Mouse (Mus musculus) spleen, adult 12 weeks (tissue): ENCODE data around the gene 4930452B06Rik.

Source experiments
- DNase-seq: peaks from one replicate; pipeline ENCODE4 v3.0.0; 2022; ENCODE audit warnings: low spot score

The 4930452B06Rik gene

DNA sequence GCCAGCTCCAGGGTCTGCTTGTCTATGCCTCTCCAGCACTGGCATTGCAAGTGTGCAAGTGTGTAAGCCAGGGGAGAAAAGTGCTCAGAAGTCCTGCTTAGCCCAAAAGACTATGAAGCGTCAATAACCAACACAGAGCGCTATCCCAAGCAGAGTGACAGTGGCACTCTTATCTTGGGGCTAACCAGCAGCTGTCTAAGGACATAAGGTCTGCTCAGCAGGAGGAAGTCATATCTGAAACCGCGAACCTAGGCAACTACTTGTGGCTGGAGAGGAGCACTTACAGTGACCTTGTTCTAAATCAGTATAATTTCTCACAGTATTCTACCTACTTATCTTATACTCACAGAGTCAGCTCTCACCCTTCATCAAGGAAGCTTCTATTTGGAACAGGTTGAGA lies 214.9 kb downstream of the 4930452B06Rik start:
- no peak for DNase-seq

DNA sequence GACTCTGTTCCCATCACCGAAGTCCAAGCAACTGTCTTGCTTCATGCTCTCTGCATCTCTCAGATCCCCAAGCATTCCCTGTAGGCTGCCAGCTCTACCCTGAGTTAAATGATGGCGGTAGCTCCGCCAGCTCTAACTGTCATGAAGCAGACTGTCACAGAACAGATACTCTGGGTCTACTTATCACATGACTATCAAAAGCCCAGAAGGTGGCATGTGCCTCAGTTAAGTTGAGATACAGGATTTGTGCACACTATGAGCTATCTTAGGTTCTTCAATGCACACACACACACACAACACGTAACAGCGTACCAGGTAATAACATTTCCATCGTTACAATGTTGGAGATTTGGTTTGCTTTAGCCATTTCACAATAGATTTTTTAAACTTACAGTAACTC lies 215.7 kb downstream of the 4930452B06Rik start:
- no peak for DNase-seq

DNA sequence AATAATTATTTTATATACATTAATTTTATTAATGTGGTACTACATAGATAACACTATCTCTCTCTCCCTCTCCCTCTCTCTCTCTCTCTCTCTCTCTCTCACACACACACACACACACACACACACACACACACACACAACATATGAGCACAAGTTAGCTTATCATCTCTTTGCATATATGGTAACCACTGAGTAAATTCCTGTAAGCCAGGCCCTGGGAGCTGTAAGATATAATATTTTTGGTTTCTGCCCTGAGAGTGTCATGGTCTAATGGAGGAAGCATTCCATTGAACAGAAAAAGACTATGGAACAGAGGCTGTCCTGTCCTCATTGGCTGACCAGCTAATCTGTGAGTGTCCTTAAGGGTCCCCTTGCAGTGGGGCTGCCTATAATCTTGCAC lies 216.7 kb downstream of the 4930452B06Rik start:
- no peak for DNase-seq

DNA sequence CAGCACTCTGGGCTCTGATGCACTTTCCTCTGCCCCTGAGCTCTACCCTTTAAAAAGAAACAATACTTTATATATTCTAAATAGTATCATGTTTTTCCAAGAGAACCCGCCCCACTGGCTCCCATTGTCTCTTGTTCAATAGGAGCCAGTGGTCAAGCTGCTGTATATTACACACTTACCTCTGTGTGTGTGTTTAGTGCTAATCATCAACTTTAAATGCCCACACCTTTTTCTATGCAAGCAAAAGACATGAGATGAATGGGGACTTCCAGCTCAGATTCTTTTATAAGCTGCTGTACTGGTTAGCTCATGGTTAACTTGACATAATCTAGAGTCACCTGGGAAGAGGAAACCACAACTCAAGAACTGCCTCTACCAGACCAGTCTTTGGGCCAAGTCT lies 218.7 kb downstream of the 4930452B06Rik start:
- DNase-seq: no peak

DNA sequence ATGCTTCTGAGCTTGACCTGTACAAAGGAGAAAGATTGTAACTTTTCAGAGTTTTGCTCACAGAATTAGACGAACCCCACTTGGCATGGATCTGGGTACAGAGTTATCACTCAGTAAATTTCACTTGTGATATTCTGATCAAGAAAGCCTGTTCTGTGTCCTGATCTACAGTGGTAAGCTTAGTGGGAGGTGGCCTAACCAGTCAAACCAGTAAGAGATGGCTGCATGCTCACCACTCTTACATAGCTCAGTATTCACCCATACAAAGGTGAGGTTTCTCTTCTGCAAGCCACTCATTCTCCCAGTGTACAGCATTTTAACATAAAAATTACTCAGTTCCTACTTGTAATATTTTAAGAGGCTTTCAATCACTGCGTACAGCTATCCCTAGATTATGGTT lies 221.7 kb downstream of the 4930452B06Rik start:
- no peak for DNase-seq

DNA sequence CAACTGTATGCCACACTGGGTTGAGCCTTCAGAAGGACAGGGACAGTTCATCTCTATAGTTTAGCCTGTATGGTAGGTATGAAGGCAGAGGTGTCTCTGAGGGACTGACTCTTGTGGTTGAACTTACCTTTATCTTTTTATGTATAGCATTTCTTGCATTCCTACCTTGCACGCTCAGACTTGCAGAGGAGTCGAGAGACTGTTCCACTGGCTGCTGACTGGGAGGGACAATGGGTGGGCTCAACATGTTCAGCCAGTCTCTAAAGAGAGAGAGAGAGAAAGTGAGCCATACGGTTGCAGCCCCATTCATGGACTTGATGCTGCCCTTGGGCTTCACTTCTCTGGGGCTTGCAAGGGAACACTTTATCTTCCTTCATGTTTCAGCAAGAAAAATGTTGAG lies 223.3 kb downstream of the 4930452B06Rik start:
- no peak for DNase-seq

DNA sequence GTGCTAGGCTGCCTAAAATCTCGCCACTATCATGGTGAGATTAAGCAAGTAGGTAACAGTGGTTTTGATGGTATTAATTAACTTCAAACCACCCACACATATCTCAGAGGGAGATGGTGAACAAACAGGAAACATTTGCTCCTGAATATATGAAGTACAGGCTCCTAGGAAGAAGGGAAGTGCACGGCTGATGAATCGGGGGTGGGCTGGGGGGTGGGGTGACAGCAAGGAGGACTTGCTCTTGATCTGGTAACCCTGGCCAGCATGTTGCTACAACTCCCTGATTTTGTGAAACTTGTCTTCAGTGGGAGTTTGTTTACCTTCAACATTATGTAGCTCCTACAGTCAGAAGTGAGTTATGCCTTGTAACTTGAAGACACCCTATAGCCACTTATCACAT lies 224.4 kb downstream of the 4930452B06Rik start:
- no peak for DNase-seq

DNA sequence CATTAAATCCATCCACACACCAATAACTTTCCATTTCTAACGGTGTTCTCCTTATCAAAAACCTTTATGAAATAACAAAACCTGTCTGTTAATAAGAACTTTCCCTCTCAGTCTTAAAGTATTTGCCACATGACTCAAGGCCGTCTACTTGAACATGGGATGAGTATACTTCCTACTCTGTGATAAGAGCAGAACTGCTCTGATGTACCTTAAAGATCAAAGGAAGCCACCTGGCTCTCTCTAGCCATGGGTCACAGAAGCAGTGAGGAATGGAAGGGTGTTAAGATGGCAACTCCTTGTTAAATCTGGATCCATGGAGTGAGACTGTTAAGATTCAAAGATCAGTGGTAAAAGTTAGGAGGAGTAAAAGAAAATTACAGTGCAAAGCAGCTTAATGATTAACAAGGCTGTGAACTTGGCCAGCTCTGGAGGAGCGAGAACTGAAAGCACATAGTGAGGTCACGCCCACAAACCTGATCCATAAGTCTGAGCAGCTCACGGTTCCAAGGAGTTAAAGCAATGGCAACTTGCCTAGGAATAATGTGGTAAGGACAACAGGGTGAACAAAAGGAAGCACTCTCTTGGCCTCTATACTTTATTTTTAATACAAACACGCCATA lies 235.3 kb downstream of the 4930452B06Rik start:
- DNase-seq: no peak

DNA sequence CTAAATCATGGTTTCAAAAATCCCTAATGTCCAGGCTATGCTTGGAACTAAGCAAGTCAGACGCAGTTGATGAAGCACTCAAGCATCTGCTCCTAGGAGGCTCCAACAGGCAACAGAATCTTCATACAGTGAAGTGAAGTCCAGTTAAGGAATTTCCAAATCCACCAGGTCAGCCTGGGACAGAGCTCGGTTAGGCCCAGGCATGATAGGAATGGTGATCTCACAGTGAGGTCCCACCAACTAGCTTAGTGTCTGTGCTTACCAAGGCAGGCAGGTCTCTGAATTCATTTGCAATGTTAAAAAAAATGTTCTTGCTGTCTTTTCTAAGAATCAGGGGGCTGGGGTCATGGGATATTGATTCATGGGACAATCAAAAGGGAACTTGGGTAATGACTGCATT lies 236.3 kb downstream of the 4930452B06Rik start:
- DNase-seq: no peak

DNA sequence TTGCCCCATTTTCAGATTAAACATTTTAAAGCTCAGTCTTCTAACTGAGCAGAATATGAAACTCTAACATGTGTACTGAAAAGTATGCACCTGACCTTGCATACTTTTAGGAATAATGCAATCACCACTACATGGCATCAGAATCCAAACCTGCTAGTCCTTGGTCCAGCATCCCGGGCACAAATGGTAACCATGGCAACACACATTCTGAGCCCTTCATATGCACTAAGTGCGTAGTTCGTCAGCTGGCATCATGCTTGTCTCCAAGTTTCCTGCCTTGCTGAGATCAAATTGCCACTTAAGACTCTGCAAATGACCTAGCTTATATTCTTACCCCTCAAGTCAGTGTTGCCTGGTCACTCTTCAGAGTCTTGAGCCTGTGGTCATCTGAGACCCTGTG lies 243.2 kb downstream of the 4930452B06Rik start:
- DNase-seq: no peak

DNA sequence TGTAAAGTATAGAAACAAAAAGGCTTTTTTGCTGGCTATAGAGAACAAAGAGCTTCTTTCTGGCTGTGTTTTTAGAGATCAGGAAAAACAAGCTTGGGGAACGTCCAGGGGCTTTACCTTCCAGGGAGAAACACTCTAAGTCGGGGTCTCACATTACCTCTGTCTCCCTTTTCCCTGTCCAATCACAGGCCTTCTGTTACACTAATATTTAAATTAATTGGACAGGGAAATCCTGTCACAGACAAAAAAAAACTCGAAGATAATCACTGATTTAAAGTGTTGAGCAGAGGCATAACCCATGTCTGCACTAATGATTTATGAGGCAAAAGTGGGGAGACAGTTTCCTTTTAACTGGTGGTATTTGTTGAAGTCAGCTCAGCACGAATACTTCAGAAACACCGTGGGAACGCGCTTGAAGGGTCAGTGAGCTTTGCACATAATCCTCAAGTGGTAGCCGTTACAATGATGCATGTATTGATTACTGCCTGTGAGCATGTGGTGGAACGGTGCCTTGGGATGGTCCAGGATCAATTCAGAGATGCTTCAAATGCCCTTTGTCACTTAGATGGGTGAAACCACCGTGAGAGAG lies 244.7 kb downstream of the 4930452B06Rik start:
- DNase-seq: no peak

DNA sequence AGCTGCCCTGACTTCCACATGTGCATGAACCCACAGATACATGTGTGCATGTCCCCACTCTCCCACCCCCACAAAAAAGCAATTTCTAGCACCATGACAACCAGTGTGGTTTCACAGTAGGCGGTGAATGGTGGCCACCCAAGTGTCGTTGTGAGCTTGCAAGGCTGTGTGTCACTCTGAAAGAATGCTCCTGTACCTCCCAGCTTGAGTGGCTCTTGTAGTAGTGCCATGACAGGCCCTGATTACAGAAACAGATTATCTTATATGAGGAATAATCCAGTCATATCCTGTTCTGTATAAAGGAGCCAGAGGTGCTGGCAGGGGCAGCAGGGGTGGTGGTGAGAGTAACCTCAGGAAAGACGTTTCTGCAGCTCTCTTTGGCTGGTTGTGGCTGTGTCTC lies 247.4 kb downstream of the 4930452B06Rik start:
- DNase-seq: no peak

DNA sequence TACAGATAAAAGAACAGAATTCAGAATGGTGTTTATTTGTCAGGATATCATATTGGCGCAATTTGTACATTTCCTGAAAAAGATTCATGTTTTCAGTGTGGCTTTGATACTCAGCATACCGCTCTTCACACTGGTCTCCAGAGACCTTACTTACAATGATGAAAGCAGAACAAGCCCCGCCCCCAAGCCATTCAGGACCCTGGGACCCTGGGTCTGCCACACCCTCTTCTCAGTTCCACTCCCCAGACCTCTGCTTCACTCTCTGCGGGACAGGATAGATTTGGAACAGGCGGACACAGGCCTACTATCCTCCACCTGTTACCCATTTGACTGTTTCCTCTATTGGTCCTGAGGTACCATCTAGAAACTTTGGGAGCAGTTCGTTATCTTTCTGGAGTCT lies 260.1 kb downstream of the 4930452B06Rik start:
- DNase-seq: no peak

DNA sequence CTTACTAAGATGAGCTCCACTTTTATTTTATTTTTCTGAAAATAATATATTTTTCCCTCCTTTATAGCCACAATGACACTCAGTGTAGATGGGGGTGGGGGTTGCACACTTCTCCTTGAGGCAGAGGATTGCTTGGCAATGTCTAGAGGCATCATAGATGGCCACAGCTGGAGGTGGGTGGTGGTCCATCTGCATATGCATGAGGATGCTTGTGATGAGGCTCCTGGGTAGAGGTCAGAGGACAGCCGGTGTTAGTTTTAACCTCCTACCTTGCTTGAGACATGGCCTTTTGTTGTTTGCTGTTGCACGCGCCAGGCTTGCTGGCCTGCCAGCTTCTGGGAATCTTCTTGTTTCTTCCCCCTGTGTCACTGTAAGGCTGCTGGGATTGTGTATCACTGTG lies 262.7 kb downstream of the 4930452B06Rik start:
- DNase-seq: no peak

DNA sequence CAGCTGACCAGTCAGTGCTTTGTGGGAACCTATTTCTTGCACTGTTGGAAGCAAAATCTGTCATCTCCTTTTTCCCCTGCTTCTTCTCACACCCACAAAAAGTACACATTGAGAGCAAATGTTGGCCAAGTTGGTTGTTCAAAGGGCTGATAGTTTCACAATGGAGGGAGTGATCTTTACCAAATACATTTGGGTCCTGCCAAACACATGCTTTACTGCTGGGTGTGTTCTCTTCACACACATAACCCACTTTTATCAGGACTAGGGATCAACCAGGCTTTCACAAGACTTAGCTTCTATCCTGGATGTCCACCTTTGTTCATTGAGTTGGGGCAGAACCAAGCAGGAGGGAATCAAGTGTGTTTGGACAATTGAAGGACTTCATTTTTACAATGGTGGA lies 267.5 kb downstream of the 4930452B06Rik start:
- no peak for DNase-seq

DNA sequence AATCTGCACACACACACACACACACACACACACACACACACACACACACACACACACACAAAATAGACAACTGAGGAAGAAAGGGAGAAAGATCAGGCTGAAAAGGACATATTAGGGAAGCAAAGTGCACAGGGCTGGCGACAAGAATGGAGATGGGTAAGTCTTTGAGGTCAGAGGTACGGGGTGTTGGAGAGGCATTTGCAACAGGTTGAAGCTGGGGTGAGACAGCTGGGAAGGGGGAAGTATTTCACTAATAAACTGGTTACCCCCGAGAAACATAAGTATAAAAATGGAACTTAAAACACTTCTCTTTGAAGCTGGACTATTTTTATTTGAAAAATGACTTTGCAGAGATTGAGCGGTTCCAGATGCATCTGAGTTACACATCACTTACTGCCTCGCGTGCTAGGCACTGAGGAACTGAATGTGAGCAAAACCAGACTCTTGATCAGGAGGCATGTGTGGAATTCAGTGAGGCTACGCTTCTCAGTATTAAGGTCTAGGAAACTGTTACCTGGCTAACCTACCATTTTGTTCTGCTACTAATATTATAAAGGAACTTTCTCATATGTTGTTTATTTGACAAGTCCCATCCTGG lies 270.3 kb downstream of the 4930452B06Rik start:
- no peak for DNase-seq

DNA sequence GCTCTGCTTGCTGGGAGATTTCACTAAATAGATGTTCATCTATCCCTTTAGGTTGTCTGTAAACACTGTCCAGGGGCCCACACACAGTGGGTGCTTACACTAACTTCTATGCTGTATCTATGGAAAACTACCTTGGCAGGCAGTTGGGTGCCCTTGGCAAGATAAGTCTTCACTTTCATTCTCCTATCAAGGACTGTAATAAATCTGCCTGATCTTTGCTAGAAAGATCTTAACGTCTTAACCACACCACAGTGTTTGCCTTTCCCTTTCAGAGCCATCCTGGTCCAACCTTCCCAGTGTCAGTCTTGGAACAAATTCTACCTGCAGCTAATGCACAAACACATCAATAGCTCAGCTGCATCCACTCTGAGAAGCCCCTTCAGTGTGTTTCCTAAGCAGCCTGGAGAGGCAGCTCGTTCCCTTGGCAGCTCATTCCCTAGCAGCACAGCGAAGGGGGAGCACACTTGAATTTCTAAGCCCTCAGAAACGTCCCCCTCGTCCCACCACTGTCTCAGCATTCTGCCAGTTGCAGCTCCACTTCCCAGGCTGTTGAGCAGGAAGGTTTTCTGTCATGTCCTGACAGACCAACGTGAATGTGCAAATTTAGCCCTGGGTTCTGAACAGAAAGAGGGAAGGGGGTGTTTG lies 273.7 kb downstream of the 4930452B06Rik start:
- DNase-seq: no peak
